Mouse (Mus musculus) left cerebral cortex, postnatal 14 days (tissue): ENCODE results near the gene Itga5. TPM values are rescaled to one million over a fixed set of nuclear protein-coding genes. Genes with fewer than 3 reads are reported as not detected.

ENCODE experiments used
- DNase-seq, 2 experiments: peaks; one replicate each; pipeline ENCODE4 v3.0.0; 2021 to 2022; ENCODE audit warnings: low spot score in 2 of 2, mixed read lengths in 1 of 2
- intact Hi-C: fragments of 180-260 bp; cut with DNase I; formaldehyde crosslinking; loops from one replicate; pipeline ENCODE4 v1.15.1; 2025
- microRNA-seq, 2 experiments: library from miRNA; unstranded; fragments of <30 nt; microRNA quantifications; one replicate each; pipeline ENCODE4 v1.2.0; 2022
- total RNA-seq, 2 experiments: library from RNA; stranded (reverse); gene quantifications; 2 replicates each; pipeline ENCODE4 v1.2.3; 2021

Itga5 gene
- total RNA-seq, 2 experiments from 2014 or later, result 5.1 to 6.1 TPM

DNA sequence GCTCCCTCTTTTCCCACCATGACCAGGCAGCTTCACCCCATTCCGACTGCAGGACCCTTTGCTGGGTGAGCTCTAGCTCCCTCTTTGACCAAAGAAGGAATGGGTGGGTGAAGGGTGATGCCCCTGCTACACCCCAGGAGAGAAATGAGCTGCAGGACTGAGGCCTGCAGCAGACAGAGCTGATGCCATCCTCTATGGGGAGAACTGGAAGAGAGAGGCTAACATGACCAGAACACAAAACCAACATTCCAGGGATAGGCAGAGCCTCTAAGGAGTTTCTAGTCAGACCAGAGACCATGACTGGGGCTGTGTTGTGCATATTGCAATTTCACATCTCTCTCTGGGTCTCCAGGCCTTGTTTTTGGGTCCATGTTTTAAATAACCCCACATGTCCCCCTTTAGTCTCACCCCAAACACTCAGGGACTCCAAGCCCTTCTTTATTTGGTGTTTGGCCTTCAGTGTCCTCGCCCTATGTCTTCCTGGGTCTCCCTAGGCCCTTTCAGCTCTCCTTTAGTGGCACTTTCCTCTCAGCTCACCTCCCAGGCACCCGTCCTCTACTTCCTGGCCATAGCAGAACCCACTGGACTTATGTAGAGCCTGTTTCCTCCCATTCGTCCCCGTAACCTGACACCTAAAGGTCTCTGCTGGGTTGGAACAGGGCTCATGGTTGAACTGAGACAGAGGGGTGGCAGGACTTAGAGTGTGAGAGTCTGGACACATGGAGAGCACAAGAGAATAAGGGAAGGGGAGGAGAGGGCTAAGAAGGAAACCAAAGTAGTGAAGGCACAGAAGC lies 64.8 kb downstream of the Itga5 start:
- DNase-seq, result no peak
- intact Hi-C loops, result no loop called here

DNA sequence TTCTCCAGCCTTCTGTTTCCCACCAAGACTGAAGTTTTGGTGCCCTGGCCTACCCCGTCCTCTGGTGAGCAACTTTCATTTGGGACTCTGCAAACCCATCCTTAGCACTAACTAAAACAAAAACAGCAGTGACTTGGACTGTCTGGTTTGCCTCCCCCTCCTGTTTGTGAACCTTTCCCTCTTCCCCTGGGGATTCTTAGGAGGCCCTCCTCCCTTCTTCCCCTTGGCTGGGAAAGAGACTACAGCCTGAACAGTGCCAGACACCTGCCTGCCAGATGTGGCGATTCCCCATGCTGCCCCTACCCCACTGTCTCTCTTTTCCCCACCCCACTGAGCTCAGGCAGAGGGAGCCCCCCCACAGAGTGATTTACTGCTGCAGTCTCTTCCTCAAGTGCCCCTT lies 65.5 kb downstream of the Itga5 start:
- intact Hi-C loops, result no loop called here
- no peak for DNase-seq

DNA sequence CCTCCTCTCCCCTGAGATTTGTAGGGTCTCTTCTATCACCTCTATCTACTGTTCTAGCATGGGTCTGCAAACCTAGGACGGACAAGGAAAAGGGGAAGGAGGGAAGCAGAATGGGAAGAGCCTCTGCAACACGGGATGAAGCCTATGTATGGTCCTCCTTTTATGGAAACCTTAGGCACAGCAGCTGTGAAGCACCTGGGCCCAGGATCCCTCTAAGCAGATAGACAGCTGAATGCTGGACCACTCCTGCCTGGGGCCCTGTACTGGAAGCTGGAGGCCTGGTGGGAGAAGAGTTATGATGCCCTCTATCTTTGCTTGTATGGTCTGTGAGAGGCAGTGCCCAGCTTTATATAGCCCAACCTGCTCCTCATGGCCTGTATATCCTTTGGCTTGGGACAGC lies 66.0 kb downstream of the Itga5 start:
- no peak for DNase-seq
- intact Hi-C loops, result no loop called here

DNA sequence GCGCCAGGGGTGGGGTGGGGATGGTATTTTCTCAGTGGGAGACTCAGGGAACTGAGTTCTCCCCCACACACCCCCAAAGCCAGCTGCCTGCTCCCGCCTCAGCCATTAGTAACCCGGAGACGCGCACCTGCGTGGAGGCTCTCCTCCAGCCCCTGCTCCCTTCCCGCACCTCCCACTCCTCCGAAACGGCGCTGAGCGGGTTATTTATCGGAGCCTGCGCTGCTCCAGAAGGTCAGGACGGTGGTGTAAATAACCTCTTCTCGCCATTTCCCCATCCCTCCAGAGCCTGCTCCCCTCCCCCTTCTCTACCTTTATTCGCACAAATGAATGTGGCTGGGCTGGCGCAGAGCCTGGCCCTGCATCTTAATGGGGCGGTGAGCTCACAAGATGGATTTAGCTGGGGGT lies 66.5 kb downstream of the Itga5 start:
- peak; percentile 62 to 70 for DNase-seq
- intact Hi-C loops, result no loop called here

DNA sequence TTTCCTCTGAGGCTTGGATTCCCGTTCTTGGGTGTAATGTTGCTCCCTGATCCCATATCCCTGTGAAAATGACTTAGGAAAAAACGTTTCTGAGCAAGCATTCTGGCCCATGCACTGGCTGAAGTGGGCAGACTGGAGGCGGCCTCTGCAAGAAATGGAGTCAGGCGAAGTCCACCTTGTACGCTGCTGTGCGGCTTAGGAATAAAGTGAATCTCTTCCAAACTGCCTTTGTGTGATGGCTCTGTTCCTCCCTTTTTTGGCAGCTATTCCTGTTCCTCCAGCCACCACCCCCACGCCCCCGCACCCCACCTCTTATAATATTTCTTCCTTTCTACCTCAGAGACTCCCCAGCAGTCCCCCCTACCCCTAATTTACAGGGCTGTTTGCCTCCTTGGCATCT lies 66.9 kb downstream of the Itga5 start:
- DNase-seq, result no peak
- intact Hi-C loops, result no loop called here

DNA sequence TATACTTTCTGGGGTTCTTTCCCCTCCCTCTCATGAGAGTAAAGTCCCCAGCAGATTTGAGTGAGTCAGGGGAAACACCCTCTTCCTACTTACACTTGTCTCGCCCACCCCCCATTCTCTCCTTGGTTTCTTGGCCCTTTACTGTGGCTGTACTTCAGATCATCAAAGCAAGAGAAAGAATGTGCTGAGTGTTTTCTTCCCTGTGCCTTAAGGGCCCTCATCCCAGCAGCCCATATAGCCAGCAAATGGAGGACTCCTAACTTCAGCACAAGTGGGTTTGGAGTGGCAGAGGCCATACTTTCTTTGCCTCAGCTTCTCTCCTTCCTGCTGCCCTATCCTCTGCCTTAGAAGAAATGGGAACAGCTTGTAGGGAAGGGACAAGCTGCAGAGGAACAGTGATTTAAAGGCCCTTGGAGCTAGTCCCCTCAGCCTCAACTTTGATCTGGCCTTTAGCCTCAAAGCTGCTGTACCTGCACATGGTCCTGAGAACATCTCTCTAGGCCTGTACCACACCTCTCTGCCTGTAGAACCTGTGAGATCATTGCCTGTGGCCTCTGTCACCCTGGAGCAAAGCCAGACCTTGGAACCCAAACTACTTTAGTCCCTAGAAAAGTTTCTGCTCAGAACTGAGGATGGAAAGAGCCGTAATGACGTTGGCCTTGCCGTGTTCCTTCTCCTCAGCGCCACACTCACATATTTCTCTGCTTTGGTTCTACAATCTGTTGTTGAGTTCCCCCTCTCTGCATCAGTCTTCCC lies 67.5 kb downstream of the Itga5 start:
- no peak for DNase-seq
- intact Hi-C loops, result no loop called here

DNA sequence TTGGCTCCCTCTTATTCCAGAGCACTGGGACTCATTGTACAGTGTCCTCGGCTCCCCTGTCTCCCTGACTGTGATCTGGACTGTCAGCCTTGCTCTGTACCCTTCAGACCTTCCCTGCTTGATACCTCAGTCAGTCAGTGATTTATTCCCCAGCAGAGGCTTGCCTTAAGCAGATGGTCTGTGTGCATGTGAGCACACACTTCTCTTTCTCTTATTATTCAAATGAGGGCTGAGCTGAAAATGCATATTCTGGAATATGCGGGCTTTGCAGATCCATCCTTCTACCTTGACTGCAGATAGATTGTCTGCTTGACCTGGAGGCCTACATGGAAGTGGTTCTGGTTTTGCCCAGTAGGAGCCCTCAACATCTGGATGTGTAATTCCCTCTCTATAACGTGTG lies 68.5 kb downstream of the Itga5 start:
- intact Hi-C loops, result no loop called here
- no peak for DNase-seq

DNA sequence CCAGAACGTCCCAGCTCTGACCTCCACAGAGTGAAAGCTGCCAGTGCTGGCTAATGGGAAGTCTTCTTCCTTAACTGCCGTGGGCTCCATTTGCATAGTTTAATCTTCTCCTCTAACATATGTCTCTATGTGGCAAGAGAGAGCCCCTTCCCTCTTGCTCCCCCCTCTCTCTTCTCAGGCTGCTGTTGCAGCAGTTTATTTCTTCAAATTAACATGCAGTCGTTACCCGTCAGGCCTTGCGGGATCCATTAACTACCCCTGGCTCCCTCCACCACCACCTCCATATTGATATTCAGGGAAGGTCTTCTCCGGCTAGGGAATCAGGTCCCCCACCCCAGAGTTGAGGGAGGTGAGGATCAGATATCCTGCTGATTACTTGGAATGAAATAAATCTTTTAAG lies 69.2 kb downstream of the Itga5 start:
- intact Hi-C loops, result no loop called here
- no peak for DNase-seq

DNA sequence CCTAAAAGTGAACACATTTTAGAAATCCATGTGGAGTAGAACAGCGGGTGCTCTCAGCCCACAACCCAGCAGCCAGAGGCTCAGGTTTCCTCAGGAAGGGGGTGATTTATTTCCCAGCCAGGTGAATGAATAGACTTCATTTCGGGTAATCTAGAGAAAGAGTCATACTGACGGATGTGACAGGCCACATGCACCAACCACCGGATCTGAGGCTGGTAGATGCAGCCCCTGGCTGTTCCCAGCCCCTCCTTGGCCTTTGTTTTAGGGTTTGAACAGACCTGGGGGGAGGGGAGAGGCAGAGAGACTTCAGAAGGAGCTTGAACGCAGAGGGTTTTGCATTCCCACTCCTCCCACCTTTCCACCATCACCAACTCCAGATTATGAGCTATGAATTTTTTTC lies 70.7 kb downstream of the Itga5 start:
- no peak for DNase-seq
- intact Hi-C loops, result no loop called here

DNA sequence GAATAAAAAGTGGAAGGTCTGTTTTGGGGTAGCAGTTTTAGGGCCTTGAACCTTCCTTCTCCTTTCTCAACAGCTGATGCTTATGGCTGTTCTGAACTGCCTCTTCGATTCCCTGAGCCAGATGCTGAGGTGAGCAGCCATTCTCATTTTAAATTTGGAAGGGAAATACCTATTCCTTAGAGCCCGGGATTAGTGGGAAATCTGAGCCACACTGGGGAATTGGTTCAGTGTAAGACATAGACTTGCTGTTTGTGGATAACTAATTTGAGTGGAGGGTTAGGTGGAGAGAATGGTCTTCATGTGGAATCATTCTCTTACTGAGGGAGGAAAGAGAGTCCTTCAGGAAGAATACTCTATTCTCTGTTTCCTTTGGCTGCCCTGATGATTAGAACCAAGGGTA lies 71.9 kb downstream of the Itga5 start:
- no peak for DNase-seq
- intact Hi-C loops, result no loop called here

Small RNA genes lying within 50 kb of the gene (microRNA-seq; reads per million reads assigned to microRNA genes)
- 0 reads per million in 2 experiments for gene Mir6963

Other genes starting within 250 kb of the Itga5 start
- gene Smug1, start 199.7 kb downstream of the Itga5 start, total RNA-seq, result 10 to 100 TPM; 16.2 to 17.4 TPM
- 100 to 1,000 TPM; 152 to 162 TPM for gene Cbx5, start 126.9 kb downstream of the Itga5 start, total RNA-seq
- 100 to 1,000 TPM; 236 to 247 TPM for gene Hnrnpa1, start 126.3 kb downstream of the Itga5 start, total RNA-seq
- not detected for gene Nfe2, start 108.4 kb downstream of the Itga5 start, total RNA-seq
- gene Copz1, start 94.0 kb downstream of the Itga5 start, total RNA-seq, result 100 to 1,000 TPM; 107 to 114 TPM
- 1 to 10 TPM; 1.0 to 1.1 TPM for gene Gpr84, start 56.2 kb downstream of the Itga5 start, total RNA-seq
- 10 to 100 TPM; 59.8 to 63.2 TPM for gene Zfp385a, start 26.7 kb downstream of the Itga5 start, total RNA-seq
- under 1 TPM in 1 of 2 experiments, not detected in 1; 0.55 TPM for gene Gtsf1, start 63.7 kb upstream of the Itga5 start, total RNA-seq
- gene Gtsf2, start 81.7 kb upstream of the Itga5 start, total RNA-seq, result not detected
- 10 to 100 TPM; 11.0 to 11.8 TPM for gene Nckap1l, start 87.0 kb upstream of the Itga5 start, total RNA-seq
- 100 to 1,000 TPM in 1 of 2 experiments, 10 to 100 TPM in 1; 94.8 to 109 TPM for gene Pde1b, start 136.3 kb upstream of the Itga5 start, total RNA-seq
- 100 to 1,000 TPM; 147 to 153 TPM for gene Ppp1r1a, start 171.2 kb upstream of the Itga5 start, total RNA-seq
- gene Glycam1, start 198.3 kb upstream of the Itga5 start, total RNA-seq, result 1 to 10 TPM in 1 of 2 experiments, under 1 TPM in 1; 0.97 to 1.0 TPM